In the genomic region with DNA sequence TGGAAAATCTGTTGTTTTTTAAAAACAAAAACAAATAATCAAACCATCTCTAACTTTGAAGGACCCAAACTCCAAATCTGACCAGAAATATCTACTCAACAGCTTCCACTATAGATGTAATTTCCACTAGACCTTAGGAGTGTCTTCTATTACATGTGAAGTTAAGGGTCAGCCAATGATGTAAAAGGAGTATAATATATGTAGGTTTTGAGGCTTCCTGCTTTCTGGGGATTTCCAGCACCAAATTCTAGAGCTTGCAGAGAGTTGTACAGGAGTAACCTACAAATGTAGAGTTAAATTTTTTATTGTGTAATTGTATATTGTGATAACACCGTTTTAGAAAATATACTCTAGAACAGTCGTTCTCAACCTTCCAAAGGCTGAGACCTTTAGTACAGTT, we compare ENCODE assay signal across 17 mouse cellular contexts.
"Had no signal": no experiment of that assay in that cellular context is flagged by ENCODE, and none has a peak within 500 bp of the region (broad histone marks: within the 10 kb centered on the region; RNA-seq: fewer than 3 reads in every experiment).

No protein-coding gene starts in this region.

- ATAC-seq: hindbrain, postnatal 0 days; intestine, embryonic 16.5 days; liver, embryonic 12.5 days had no signal

- DNase-seq: gastrocnemius, adult 2 months; gastrocnemius, postnatal 14 days; gastrocnemius, postnatal 36 days; heart, adult 18-20 months; heart, postnatal 10 days; heart, postnatal 4 days; kidney, adult 11 months; kidney, adult 2 months; kidney, adult 9 months; kidney, postnatal 14 days; kidney, postnatal 36 days; layer of hippocampus, adult 9-11 months; layer of hippocampus, postnatal 36 days; left cerebral cortex, postnatal 4 days had no signal
